Mouse (Mus musculus): ENCODE results near the gene Rtp2.

DNA sequence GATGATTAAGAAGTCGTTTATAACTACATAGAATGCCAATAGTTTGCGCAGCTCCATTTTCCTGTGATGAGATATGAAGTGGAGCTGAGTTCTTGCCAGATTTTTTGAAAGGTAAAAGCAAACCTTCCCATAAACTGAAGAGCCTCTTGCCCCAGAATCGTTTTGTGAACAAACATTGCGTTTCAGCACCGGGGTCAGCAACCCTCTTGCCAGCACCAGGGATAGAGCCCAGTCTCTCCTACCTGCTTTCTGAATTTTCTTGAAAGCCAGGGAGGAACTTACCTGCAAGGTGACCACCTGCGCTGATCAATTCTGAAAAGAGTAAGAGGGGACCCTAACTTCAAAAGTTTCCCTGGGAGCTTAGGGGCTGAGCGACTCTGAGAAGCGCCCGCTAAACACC is 42.0 kb downstream of the Rtp2 start:
- TF ChIP-seq CTCF (conservative IDR thresholded peaks at IDR 0.05; ENCODE audit: insufficient read depth, insufficient read length, low read depth, low read length) = no peak
- TF ChIP-seq POLR2A (IDR thresholded peaks at IDR 0.05; ENCODE audit: low read depth, low read length) = no peak

Data from kidney, adult 2 months (tissue).